Mouse (Mus musculus): ENCODE measurements around the gene Fcrl5. TPM values are rescaled to one million over a fixed set of nuclear protein-coding genes. Genes with fewer than 3 reads are reported as not detected.

The Fcrl5 gene
- polyA plus RNA-seq, 2 experiments, result not detected

GRCm38 (mm10) chr3:87542481-87543215, 107.1 kb downstream of the Fcrl5 start:
- DNase-seq (ENCODE audit: low spot score), result no peak
- no peak for TF ChIP-seq POLR2A (IDR thresholded peaks at IDR 0.05; ENCODE audit: borderline replicate concordance, extremely low read depth, insufficient read depth, insufficient read length)
- WGBS, result 78% methylated on average over 7 of the region's 7 CpGs
- Histone ChIP-seq H3K9me3 (ENCODE audit: control insufficient read depth, low read length) (no peaks in the 10 kb centered on the region), H3K4me3 (replicated peaks; ENCODE audit: low read length) (no peak overlapping the region), H3K4me2 (replicated peaks; ENCODE audit: low read depth, low read length, severe bottlenecking) (no peak overlapping the region), H3K4me1 (ENCODE audit: control insufficient read depth, insufficient read depth, low read length) (no peaks in the 10 kb centered on the region), H3K9ac (ENCODE audit: low read depth, low read length, severe bottlenecking) (no peak overlapping the region), H3K27me3 (ENCODE audit: control insufficient read depth, insufficient read depth, low read length) (no peaks in the 10 kb centered on the region), H3K27ac (replicated peaks; ENCODE audit: low read depth, low read length) (no peak overlapping the region), H3K36me3 (ENCODE audit: control insufficient read depth, insufficient read depth, low read length) (peaks cover 20% of the 10 kb centered on the region)
- no peak for ATAC-seq (ENCODE audit: low FRiP score, low read depth)

GRCm38 (mm10) chr3:87545554-87545953, 110.0 kb downstream of the Fcrl5 start:
- no peak for TF ChIP-seq POLR2A (IDR thresholded peaks at IDR 0.05; ENCODE audit: borderline replicate concordance, extremely low read depth, insufficient read depth, insufficient read length)
- no peak overlapping the region for H3K4me2 ChIP-seq (replicated peaks; ENCODE audit: low read depth, low read length, severe bottlenecking)
- H3K27ac ChIP-seq (replicated peaks; ENCODE audit: low read depth, low read length), result no peak overlapping the region
- no peaks in the 10 kb centered on the region for H3K27me3 ChIP-seq (ENCODE audit: control insufficient read depth, insufficient read depth, low read length)
- ATAC-seq (ENCODE audit: low FRiP score, low read depth) (no peak), DNase-seq (ENCODE audit: low spot score) (no peak)
- H3K4me3 ChIP-seq (replicated peaks; ENCODE audit: low read length), result no peak overlapping the region
- H3K36me3 ChIP-seq (ENCODE audit: control insufficient read depth, insufficient read depth, low read length), result 0 out of 2 replicates have a peak, but pooled peaks cover 6% of the 10 kb centered on the region
- H3K9me3 ChIP-seq (ENCODE audit: control insufficient read depth, low read length), result no peaks in the 10 kb centered on the region
- no peak overlapping the region for H3K9ac ChIP-seq (ENCODE audit: low read depth, low read length, severe bottlenecking)
- no peaks in the 10 kb centered on the region for H3K4me1 ChIP-seq (ENCODE audit: control insufficient read depth, insufficient read depth, low read length)
- WGBS, result 83% methylated on average over 3 of the region's 3 CpGs

- no peaks in the 10 kb centered on the region for H3K4me1 ChIP-seq (ENCODE audit: control insufficient read depth, insufficient read depth, low read length)
- no peaks in the 10 kb centered on the region for H3K27me3 ChIP-seq (ENCODE audit: control insufficient read depth, insufficient read depth, low read length)
- no peak overlapping the region for H3K4me2 ChIP-seq (replicated peaks; ENCODE audit: low read depth, low read length, severe bottlenecking)
- H3K4me3 ChIP-seq (replicated peaks; ENCODE audit: low read length), result no peak overlapping the region
- no peak overlapping the region for H3K9ac ChIP-seq (ENCODE audit: low read depth, low read length, severe bottlenecking)
- 0 out of 2 replicates have a peak, but pooled peaks cover 3% of the 10 kb centered on the region for H3K36me3 ChIP-seq (ENCODE audit: control insufficient read depth, insufficient read depth, low read length)
- no peak for DNase-seq (ENCODE audit: low spot score)
- ATAC-seq (ENCODE audit: low FRiP score, low read depth), result no peak
- TF ChIP-seq POLR2A (IDR thresholded peaks at IDR 0.05; ENCODE audit: borderline replicate concordance, extremely low read depth, insufficient read depth, insufficient read length), result no peak
- no peak overlapping the region for H3K27ac ChIP-seq (replicated peaks; ENCODE audit: low read depth, low read length)
- 67% methylated on average over 10 of the region's 10 CpGs for WGBS
- no peaks in the 10 kb centered on the region for H3K9me3 ChIP-seq (ENCODE audit: control insufficient read depth, low read length)
Measured at GRCm38 (mm10) chr3:87546291-87546721, 110.7 kb downstream of the Fcrl5 start.

- Histone ChIP-seq H3K9me3 (ENCODE audit: control insufficient read depth, low read length) (no peaks in the 10 kb centered on the region), H3K9ac (ENCODE audit: low read depth, low read length, severe bottlenecking) (no peak overlapping the region), H3K4me2 (replicated peaks; ENCODE audit: low read depth, low read length, severe bottlenecking) (no peak overlapping the region), H3K4me3 (replicated peaks; ENCODE audit: low read length) (no peak overlapping the region), H3K4me1 (ENCODE audit: control insufficient read depth, insufficient read depth, low read length) (no peaks in the 10 kb centered on the region), H3K27me3 (ENCODE audit: control insufficient read depth, insufficient read depth, low read length) (no peaks in the 10 kb centered on the region), H3K27ac (replicated peaks; ENCODE audit: low read depth, low read length) (no peak overlapping the region), H3K36me3 (ENCODE audit: control insufficient read depth, insufficient read depth, low read length) (no peaks in the 10 kb centered on the region)
- WGBS, result 24% methylated on average over 14 of the region's 14 CpGs
- ATAC-seq (ENCODE audit: low FRiP score, low read depth) (no peak), DNase-seq (ENCODE audit: low spot score) (no peak)
- TF ChIP-seq POLR2A (IDR thresholded peaks at IDR 0.05; ENCODE audit: borderline replicate concordance, extremely low read depth, insufficient read depth, insufficient read length), result no peak
Measured at GRCm38 (mm10) chr3:87549908-87550307, 114.3 kb downstream of the Fcrl5 start.

Other genes with a start within 250 kb of the Fcrl5 start
- gene Fcrls, start 172.0 kb upstream of the Fcrl5 start, polyA plus RNA-seq (2012; rRNA removed), result 12.1 TPM in 2 replicates
- 18.7 and 20.5 TPM in 2 replicates for gene Fcrls, start 172.0 kb upstream of the Fcrl5 start, polyA plus RNA-seq (2014; fragmentation: Nextera tagmentation; extraction: Ambion mirVana)
- 0.19 and 0.72 TPM in 2 replicates for gene Cd5l, start 77.9 kb upstream of the Fcrl5 start, polyA plus RNA-seq (2012; rRNA removed)
- 0.34 and 0.37 TPM in 2 replicates for gene Cd5l, start 77.9 kb upstream of the Fcrl5 start, polyA plus RNA-seq (2014; fragmentation: Nextera tagmentation; extraction: Ambion mirVana)
- gene Fcrl1, start 59.4 kb upstream of the Fcrl5 start, polyA plus RNA-seq (2012; rRNA removed), result 0.14 and 0.27 TPM in 2 replicates
- 0.22 and 0.23 TPM in 2 replicates for gene Fcrl1, start 59.4 kb upstream of the Fcrl5 start, polyA plus RNA-seq (2014; fragmentation: Nextera tagmentation; extraction: Ambion mirVana)
- 18.7 and 20.0 TPM in 2 replicates for gene Etv3, start 89.6 kb downstream of the Fcrl5 start, polyA plus RNA-seq (2012; rRNA removed)
- 17.1 and 17.2 TPM in 2 replicates for gene Etv3, start 89.6 kb downstream of the Fcrl5 start, polyA plus RNA-seq (2014; fragmentation: Nextera tagmentation; extraction: Ambion mirVana)
- gene Arhgef11, start 181.8 kb downstream of the Fcrl5 start, polyA plus RNA-seq (2012; rRNA removed), result 28.2 and 36.4 TPM in 2 replicates
- gene Arhgef11, start 181.8 kb downstream of the Fcrl5 start, polyA plus RNA-seq (2014; fragmentation: Nextera tagmentation; extraction: Ambion mirVana), result 16.1 and 19.0 TPM in 2 replicates

Measured in limb, embryonic 14.5 days (tissue).